Mouse (Mus musculus) CH12.LX (cell line): ENCODE measurements around the gene Eif3b. TPM values are rescaled to one million over a fixed set of nuclear protein-coding genes. Genes with fewer than 3 reads are reported as not detected.
A peak's percentile ranks its signal among the peaks of the same experiment; 100 is the strongest.

Experiments
- DNase-seq: peaks from one replicate; pipeline ENCODE4 v3.0.0-alpha.2; 2013; ENCODE audit errors: extremely low read depth
- H3K27ac ChIP-seq: 2 replicates; pipeline ENCODE4 v1.5.1; 2012; ENCODE audit warnings: low read depth, mild to moderate bottlenecking, control low read depth, moderate library complexity; ENCODE audit not compliant: insufficient read depth
- H3K27me3 ChIP-seq: replicated peaks from 2 replicates; pipeline ENCODE3; 2012; ENCODE audit warnings: inconsistent platforms
- H3K36me3 ChIP-seq, 2 experiments: replicated peaks in 1 of 2; 2 replicates each; pipeline versions ENCODE3 to v1.6.1; 2012; ENCODE audit warnings: inconsistent platforms in 1 of 2, low read length in 1 of 2, mild to moderate bottlenecking in 1 of 2, mixed read lengths in 1 of 2, moderate library complexity in 1 of 2; ENCODE audit not compliant: control insufficient read depth in 1 of 2, insufficient read depth in 1 of 2
- H3K4me1 ChIP-seq, 2 experiments: 2 replicates each; pipeline ENCODE4 v1.6.1; 2012; ENCODE audit warnings: inconsistent platforms in 1 of 2, moderate library complexity in 1 of 2; ENCODE audit not compliant: insufficient read depth in 2 of 2, control insufficient read depth in 1 of 2
- H3K4me2 ChIP-seq: 2 replicates; pipeline ENCODE4 v1.6.1; 2012; ENCODE audit warnings: low read depth, mild to moderate bottlenecking, control low read depth; ENCODE audit not compliant: poor library complexity, insufficient read depth, severe bottlenecking
- H3K4me3 ChIP-seq, 3 experiments: fragments of 150-350 bp in 1 of 3; sonication (generic) in 1 of 3; replicated peaks in 1 of 3; 2 replicates each; pipeline versions ENCODE3 to v1.5.1; 2011 to 2012; ENCODE audit warnings: low read depth in 2 of 3, low read length in 2 of 3, mild to moderate bottlenecking in 2 of 3, moderate library complexity in 2 of 3, control low read depth in 1 of 3, improper control_type of control experiment in 1 of 3, inconsistent platforms in 1 of 3, mixed read lengths in 1 of 3; ENCODE audit not compliant: poor library complexity in 1 of 3
- H3K79me2 ChIP-seq: replicated peaks from 2 replicates; pipeline ENCODE4 v1.6.1; 2012; ENCODE audit warnings: mild to moderate bottlenecking, moderate library complexity; ENCODE audit not compliant: control insufficient read depth, poor library complexity, insufficient read depth, severe bottlenecking; ENCODE audit errors: extremely low read depth
- H3K9ac ChIP-seq: 2 replicates; pipeline ENCODE4 v1.6.1; 2012; ENCODE audit warnings: low read depth, mild to moderate bottlenecking, control low read depth, moderate library complexity; ENCODE audit not compliant: insufficient read depth
- H3K9me3 ChIP-seq: replicated peaks from 2 replicates; pipeline ENCODE3; 2012; ENCODE audit warnings: low read length, inconsistent platforms, mixed read lengths
- EP300 ChIP-seq: IDR thresholded peaks from 2 replicates; pipeline ENCODE4 v1.6.1; 2011; ENCODE audit warnings: low read length, improper control_type of control experiment
- JUND ChIP-seq: conservative IDR thresholded peaks from 2 replicates; pipeline ENCODE4 v1.6.1; 2011; ENCODE audit warnings: low read depth, low read length, improper control_type of control experiment
- MEF2A ChIP-seq: IDR thresholded peaks from 2 replicates; pipeline ENCODE4 v1.6.1; 2014; ENCODE audit warnings: low read depth, mild to moderate bottlenecking, inconsistent platforms, low read length, improper control_type of control experiment, borderline replicate concordance
- SIN3A ChIP-seq: IDR thresholded peaks from 2 replicates; pipeline ENCODE4 v1.6.1; 2012; ENCODE audit warnings: low read length, improper control_type of control experiment, inconsistent platforms
- TCF12 ChIP-seq: IDR thresholded peaks from 2 replicates; pipeline ENCODE4 v1.6.1; 2014; ENCODE audit warnings: low read depth, mild to moderate bottlenecking, inconsistent platforms, low read length, improper control_type of control experiment
- USF1 ChIP-seq: IDR thresholded peaks from 2 replicates; pipeline ENCODE4 v1.6.1; 2014; ENCODE audit warnings: low read depth, mild to moderate bottlenecking, inconsistent platforms, low read length, improper control_type of control experiment
- ZC3H11A ChIP-seq: IDR thresholded peaks from 2 replicates; pipeline ENCODE4 v1.6.1; 2012; ENCODE audit warnings: low read depth, mild to moderate bottlenecking, inconsistent platforms, low read length, improper control_type of control experiment
- ZKSCAN1 ChIP-seq: IDR thresholded peaks from 2 replicates; pipeline ENCODE4 v1.6.1; 2012; ENCODE audit warnings: low read depth, inconsistent platforms, low read length, improper control_type of control experiment, borderline replicate concordance
- dilution Hi-C: fragments of 300-500 bp; cut with MboI; formaldehyde crosslinking; loops from 2 replicates; pipeline ENCODE4 v1.14.3; 2020; ENCODE audit warnings: low sequenced_read_pairs; ENCODE audit not compliant: extremely low pct_unique_long_range_greater_than_20kb, extremely low pct_ligation_motif_present
- in situ Hi-C: fragments of 300-500 bp; cut with MboI; formaldehyde crosslinking; loops from 3 replicates; pipeline ENCODE4 v1.14.3; 2019; ENCODE audit warnings: low sequenced_read_pairs, low pct_ligation_motif_present, low pct_unique_long_range_greater_than_20kb, mixed read lengths
- polyA plus RNA-seq: library from polyadenylated mRNA; unstranded; fragments of >175 nt; gene quantifications from 2 replicates; pipeline ENCODE4 v1.2.1, GENCODE M21; 2012; ENCODE audit warnings: low read depth; ENCODE audit not compliant: insufficient read length
- total RNA-seq, 2 experiments: library from RNA; depleted of rRNA; stranded (reverse); fragments of 300-350 nt in 1 of 2; fragments of >200 nt in 1 of 2; gene quantifications; 2 replicates each; pipeline ENCODE4 v1.2.3; 2012 to 2014

Eif3b gene
- total and polyA plus RNA-seq, 3 experiments = 79.5 to 521 (median 218) TPM

DNA sequence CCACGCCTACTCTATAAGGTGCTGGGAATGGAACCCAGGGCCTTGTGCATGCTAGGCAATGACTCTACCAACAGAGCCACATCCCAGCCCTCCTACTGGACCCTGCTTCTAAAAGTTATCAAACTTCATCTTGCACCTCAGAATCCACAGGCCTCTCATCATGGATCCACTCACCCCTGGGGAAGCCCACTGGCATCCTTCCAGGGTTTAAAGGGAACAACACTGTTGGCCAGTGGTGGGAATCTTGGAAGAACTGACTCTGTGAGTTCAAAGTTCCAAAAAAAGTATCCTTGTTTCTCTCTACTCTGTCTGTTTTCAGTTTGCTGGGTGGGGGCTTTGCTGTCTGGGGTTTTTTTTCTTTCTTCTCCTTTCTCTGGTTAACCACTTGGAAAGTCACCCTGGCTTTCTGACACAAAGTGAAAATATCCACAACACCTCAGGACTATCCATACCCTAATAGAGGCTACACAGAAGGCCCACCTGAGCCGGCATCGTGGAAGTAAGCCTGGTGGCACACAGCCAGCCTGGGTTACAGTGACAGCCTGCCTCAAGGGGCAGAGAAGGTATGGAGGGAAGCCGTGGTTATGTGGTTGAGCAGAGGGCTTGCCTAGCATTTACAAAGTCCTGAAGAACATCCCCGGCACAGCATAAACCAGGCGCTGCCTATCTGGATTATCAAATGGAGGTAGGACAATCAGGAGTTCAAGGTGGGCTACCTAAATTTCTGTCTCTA lies 40.8 kb upstream of the Eif3b start:
- H3K27me3 ChIP-seq = no peaks in the 10 kb centered on the region
- no peak for DNase-seq
- in situ Hi-C loops = no loop called here
- no peak overlapping the region for H3K27ac ChIP-seq
- H3K9me3 ChIP-seq = peaks cover 6% of the 10 kb centered on the region
- H3K4me1 ChIP-seq = peaks cover 6 to 76% of the 10 kb centered on the region in 2 experiments
- TF ChIP-seq SIN3A = no peak
- no peak for TF ChIP-seq ZC3H11A
- no peak for TF ChIP-seq JUND
- TF ChIP-seq MEF2A = no peak
- TF ChIP-seq, all 38 proteins: peak for 0
- Histone ChIP-seq H3K4me3 (no peak overlapping the region), H3K79me2 (peaks cover 4% of the 10 kb centered on the region), H3K36me3 (peaks cover 0 to 21% of the 10 kb centered on the region in 2 experiments), H3K4me2 (no peak overlapping the region), H3K9ac (no peak overlapping the region)
- dilution Hi-C loops = no loop called here

DNA sequence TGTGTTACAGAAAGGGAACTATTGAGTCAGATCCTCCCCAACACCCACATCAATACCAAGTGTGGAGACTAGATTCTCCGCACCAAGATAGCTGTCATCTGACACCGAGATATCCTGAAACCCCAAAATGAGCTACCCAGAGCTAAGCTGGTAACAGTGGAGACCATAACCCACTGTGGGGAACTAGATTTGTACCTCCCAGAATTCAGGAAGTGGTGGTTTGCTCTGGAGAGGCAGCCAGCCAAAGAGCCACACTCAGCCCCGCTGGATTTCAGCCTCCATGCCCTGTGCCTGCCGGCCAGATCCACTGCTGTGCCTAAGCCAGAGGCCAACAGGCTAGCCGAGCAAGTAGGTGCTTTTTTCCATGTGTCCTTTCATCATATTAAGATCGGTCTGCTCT lies 39.8 kb upstream of the Eif3b start:
- peaks cover 6% of the 10 kb centered on the region for H3K9me3 ChIP-seq
- no peak overlapping the region for H3K27ac ChIP-seq
- peaks cover 0 to 18% of the 10 kb centered on the region in 2 experiments for H3K36me3 ChIP-seq
- peaks cover 2% of the 10 kb centered on the region for H3K79me2 ChIP-seq
- DNase-seq = no peak
- H3K4me3 ChIP-seq = no peak overlapping the region
- H3K4me2 ChIP-seq = no peak overlapping the region
- dilution Hi-C loops = no loop called here
- TF ChIP-seq EP300 (peak; percentile 18; the same call in 1 of the 2 replicates), ZKSCAN1 (no peak)
- in situ Hi-C loops = no loop called here
- no peaks in the 10 kb centered on the region for H3K27me3 ChIP-seq
- no peak overlapping the region for H3K9ac ChIP-seq
- peaks cover 11 to 76% of the 10 kb centered on the region in 2 experiments for H3K4me1 ChIP-seq

DNA sequence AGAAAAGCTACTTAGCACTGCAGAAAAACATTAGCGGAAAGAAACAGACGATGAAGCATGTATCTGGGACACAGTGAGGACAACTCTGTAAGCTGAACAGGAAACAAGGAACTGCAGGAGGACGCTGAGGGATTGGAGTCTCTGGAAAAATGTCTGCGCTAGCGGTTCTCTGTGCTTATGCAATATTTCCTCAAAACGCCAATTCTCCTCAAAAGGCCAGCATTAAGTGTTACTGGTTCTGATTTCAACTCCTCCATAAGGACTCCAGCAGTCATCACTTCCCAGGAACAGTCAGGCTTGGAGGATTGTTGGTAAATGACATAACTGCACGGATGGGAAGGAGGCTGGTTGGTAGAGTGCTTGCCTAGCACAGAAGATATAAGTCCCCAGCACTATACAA lies 38.0 kb upstream of the Eif3b start:
- in situ Hi-C loops = no loop called here

More for the DNA sequence above, 38.0 kb upstream of the Eif3b start:
- Histone ChIP-seq H3K4me3 (no peak overlapping the region), H3K79me2 (peaks cover 2% of the 10 kb centered on the region), H3K9me3 (peaks cover 6% of the 10 kb centered on the region), H3K4me1 (peaks cover 8 to 69% of the 10 kb centered on the region in 2 experiments), H3K36me3 (peaks cover 0 to 26% of the 10 kb centered on the region in 2 experiments), H3K27me3 (no peaks in the 10 kb centered on the region), H3K9ac (no peak overlapping the region), H3K27ac (no peak overlapping the region), H3K4me2 (no peak overlapping the region)
- DNase-seq = no peak
- TF ChIP-seq TCF12 (no peak), USF1 (no peak), MEF2A (no peak)
- dilution Hi-C loops = no loop called here
